Mouse (Mus musculus): Measurements from ENCODE around the gene Frs2.
"Not testable (repeated sequence)": the region's sequence is repeated elsewhere in the genome, so short reads cannot be mapped to it uniquely, and the experiment has no call there.

Gene Frs2

GRCm38 (mm10) chr10:117147463-117148360, 622 bp downstream of the Frs2 start:
- DNase-seq (ENCODE audit: low read depth, low spot score): no peak

DNA sequence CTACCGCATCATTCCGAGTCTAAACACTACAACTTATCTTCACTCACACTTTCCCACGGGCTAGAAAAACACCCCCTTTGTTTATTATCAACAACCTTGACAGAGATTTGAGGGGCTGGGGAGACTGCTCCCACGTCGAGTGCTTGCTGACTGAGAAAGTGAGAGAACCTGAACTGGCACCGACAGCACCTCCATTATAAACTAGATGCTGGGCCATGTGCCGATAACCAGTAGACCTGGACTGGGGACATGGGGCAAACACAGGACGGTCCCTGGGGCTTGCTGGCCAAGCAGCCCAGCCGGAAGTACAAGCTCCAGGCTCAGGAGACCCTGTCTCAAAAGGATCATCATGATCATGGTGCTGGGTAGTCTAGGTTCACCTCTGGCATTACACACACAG, 1.9 kb downstream of the Frs2 start:
- DNase-seq (ENCODE audit: low read depth, low spot score): no peak

DNA sequence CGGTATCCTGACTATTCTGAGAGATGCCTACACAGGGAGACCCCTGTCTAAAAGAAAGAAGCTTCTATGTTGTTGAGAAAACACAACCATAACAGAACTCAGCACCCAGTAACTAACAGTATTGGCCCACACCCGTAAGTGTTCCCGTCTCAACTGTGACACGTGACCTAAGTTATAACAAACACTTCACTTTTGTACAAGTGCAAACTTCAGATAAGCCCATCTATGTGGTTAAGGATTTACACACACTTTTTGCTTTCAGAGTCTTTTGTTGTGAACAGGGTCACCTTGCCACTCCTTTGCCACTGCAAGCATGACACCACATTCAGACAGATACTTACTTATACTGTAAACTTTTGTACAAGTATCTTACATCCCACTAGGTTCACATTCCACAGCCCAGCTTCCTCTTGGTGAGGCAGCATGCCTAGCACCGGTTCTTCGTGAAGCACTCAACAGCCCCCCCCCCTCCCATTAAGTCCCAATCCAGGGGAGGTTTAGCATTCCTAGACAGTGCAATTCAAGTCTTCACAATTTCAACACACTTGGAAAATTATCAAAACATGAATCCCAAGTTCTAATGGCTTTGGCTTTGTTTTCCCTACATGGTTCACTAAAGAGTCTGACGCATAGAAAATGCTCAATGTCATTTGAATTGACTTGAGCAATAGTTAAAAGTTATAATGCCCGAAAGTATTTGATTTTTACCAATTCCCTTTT, 2.6 kb downstream of the Frs2 start:
- no peak for DNase-seq (ENCODE audit: low read depth, low spot score)

GRCm38 (mm10) chr10:117144628-117145027, 3.7 kb downstream of the Frs2 start:
- DNase-seq (ENCODE audit: low read depth, low spot score): no peak

DNA sequence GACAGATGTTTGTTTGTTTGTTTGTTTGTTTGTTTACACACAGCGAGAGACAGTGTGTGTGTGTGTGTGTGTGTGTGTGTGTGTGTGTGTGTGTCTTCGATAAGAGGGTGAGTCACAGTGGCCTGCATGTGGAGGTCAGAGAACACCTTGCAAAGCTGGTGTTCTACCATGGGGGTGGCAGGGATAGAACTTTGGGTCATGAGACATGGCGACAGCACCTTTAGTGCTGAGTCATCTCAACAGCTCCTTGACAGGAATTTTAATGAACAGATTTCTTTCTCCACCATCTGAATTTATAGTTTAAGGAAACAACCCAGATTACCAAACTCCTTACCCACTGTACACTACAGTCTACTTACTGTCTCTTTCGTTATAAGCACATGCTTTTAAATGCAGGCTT, 4.3 kb downstream of the Frs2 start:
- no peak for DNase-seq (ENCODE audit: low read depth, low spot score)

GRCm38 (mm10) chr10:117143311-117143710, 5.0 kb downstream of the Frs2 start:
- no peak for DNase-seq (ENCODE audit: low read depth, low spot score)

GRCm38 (mm10) chr10:117141939-117142552, 6.3 kb downstream of the Frs2 start:
- no peak for DNase-seq (ENCODE audit: low read depth, low spot score)

DNA sequence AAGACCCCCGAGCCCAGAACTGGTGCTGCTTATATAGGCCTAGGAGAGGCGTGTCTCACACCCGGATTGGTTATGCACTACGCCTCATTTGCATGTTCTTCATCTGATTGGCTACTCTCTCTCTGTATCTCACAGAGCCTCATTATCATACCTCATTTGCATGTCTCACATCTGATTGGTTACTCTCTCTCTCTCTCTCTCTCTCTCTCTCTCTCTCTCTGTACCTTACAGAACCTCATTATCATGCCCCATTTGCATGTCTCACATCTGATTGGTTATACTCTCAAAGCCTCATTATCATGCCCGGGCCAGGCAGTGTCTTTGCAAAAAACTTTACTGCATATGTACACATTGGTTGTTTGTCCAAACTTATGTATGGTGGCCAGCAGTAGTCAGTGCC, 16.8 kb downstream of the Frs2 start:
- DNase-seq (ENCODE audit: low read depth, low spot score): not testable (repeated sequence)

GRCm38 (mm10) chr10:117130037-117130436, 18.3 kb downstream of the Frs2 start:
- no peak for DNase-seq (ENCODE audit: low read depth, low spot score)

DNA sequence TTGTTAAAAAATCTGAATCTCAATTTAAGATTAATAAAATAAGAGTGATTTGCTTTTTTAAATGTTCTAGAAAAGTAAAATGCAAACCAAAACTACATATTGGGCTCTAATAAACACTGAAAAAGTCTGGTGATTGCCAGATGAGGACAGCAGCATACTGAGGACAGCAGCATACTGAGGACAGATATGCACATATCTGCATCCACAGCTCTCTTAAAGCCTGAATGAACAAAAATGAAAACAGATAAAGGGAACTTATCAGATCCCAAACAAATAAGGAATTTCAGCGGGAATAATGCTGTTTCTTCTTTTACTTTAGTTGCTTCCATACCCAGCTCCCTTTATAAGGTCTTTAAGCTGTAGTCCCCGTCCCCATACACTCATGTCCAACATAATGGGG, 19.6 kb downstream of the Frs2 start:
- no peak for DNase-seq (ENCODE audit: low read depth, low spot score)

- DNase-seq (ENCODE audit: low read depth, low spot score): no peak
Observed at GRCm38 (mm10) chr10:117127480-117127879, 20.9 kb downstream of the Frs2 start.

- no peak for DNase-seq (ENCODE audit: low read depth, low spot score)
Observed at GRCm38 (mm10) chr10:117126719-117127118, 21.6 kb downstream of the Frs2 start.

GRCm38 (mm10) chr10:117126233-117126632, 22.1 kb downstream of the Frs2 start:
- DNase-seq (ENCODE audit: low read depth, low spot score): no peak

DNA sequence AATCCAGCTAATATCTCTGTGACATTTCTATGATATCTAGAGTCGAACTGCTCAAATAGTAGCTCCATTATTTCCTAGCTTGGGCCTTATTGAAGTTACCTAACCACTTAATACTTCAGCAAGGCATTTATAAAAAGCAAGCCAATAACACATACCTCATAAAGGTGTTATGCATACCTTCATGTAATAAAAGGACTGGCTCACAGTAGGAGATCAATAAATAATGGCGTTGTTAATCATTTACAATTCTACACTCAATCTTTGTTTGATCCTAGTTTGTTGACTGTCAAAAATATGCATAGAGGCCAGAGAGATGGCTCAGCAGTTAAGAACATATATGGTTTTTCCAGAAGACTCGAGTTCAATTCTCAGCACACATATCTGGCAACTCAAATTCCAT, 26.9 kb downstream of the Frs2 start:
- DNase-seq (ENCODE audit: low read depth, low spot score): no peak

- DNase-seq (ENCODE audit: low read depth, low spot score): no peak
Observed at GRCm38 (mm10) chr10:117120051-117120666, 28.2 kb downstream of the Frs2 start.

DNA sequence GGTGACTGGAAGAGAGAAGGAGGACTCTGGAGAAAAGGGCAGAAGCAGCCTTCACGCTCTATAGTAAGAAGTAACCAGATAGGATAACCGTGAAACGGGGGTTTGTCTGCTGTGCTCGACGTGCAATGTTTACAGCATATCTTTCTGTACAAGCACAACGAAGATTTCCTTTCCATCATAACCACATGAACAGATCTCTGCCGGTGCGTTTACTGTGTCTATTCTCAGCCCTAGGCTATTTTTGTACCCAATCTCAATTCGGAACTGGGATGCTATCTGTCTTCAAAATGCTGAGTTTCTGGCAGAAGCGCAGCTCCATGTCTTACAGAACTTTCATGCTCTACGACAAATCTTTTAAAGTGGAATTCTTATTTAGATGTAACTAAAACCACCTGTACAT, 28.8 kb downstream of the Frs2 start:
- DNase-seq (ENCODE audit: low read depth, low spot score): peak; percentile 69

DNA sequence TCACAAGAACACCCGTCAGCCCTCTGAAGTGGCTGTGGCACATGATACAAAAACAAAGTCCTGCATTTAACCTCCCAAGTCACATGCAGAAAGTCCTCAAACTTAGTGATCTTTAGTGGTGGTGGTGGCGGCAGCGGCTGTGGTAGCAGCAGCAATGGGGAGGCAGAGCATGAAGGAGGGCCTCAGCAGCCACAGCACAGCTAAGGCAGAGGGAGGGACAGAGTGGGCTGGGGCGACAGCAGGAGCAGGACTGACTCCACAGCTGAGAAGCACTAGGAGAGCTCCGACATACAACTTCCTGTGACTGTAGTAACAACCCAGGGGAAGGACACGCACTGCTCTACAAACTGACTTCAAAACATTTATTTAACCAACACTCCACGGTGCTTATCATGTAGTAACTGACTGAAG, 29.9 kb downstream of the Frs2 start:
- DNase-seq (ENCODE audit: low read depth, low spot score): no peak

GRCm38 (mm10) chr10:117115652-117116051, 32.7 kb downstream of the Frs2 start:
- DNase-seq (ENCODE audit: low read depth, low spot score): no peak

- no peak for DNase-seq (ENCODE audit: low read depth, low spot score)
Observed at GRCm38 (mm10) chr10:117112545-117112944, 35.8 kb downstream of the Frs2 start.

DNA sequence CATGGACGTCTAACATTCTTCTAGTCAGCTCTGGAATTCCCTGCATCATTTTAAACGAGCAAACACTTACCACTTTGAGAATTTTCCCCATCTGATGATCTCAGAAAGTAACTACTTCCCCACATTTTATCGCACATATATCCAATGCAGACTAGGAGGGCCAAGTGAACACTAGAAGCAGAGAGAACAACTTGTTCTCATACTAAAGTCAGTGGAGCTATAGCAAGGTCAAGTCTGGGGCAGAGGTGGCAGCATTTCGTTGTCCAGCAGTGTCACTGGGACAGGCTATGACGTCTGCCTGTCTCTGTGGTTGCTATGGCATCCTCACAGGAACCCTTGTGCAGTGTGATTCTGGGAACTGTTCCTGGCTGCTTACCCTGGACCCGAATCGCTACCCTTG, 36.9 kb downstream of the Frs2 start:
- no peak for DNase-seq (ENCODE audit: low read depth, low spot score)

DNA sequence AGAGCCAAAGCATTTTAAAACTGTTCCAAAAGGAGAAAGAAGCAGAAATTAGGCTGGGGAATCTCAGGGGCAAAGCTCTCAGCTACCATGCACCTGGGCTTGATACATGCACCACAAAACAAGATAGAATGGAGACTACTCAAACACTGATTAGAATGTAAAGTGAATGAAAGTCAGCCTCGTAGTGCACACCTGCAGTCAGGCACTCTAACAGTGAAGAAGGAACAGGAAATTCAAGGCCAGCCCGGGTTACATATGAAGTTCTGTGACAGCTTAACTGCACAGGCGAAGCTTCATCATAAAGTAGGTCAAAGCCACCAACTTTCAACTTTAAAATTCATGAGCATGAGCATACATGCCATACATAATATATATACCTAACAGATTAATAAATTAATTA, 38.1 kb downstream of the Frs2 start:
- DNase-seq (ENCODE audit: low read depth, low spot score): no peak

DNA sequence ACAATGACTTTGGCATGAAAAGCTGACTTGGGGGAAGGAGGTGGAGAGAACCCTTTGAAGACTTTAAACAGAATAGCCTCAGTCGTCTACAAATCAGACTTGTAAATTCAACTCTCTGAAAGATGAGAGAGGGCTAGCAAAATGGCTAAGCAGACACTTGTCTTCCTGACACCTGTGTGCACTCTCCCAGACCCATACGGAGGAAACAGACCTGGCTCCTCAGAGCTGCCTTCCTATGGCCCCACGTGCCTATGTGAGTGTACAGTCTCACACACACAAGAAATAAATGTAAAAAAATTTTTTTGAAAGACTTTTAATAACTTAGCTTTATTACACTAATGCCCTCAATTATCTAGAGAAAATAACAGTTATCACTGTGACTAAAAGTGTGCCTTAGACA, 41.6 kb downstream of the Frs2 start:
- DNase-seq (ENCODE audit: low read depth, low spot score): no peak

Data from telencephalon, adult 2 months (tissue).